Mouse (Mus musculus): ENCODE data around the gene Runx1. TPM values are rescaled to one million over a fixed set of nuclear protein-coding genes. Genes with fewer than 3 reads are reported as not detected.

Gene Runx1
- polyA plus RNA-seq, 2 experiments: 3.0 to 4.4 TPM

DNA sequence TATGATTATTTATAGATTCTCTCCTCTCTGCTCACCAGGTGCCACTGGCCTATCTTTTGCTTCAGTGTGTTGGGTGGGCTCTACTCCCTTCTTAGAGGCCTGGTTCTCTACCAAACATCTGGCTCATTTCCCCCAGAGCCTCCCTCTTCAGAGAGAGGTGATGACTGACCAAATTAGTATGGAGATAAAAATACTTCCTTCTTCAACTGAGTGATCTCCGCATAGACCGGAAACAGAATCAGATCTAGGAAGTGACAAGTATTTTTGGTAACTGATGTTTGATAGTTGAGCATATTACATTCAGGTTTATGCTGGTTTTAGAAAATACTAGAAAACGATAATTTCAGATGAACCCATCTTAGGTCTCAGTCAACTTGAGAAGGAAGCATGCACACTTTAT lies 101.4 kb downstream of the Runx1 start:
- H3K27me3 ChIP-seq (ENCODE audit: control insufficient read depth, insufficient read depth, low read length): no peaks in the 10 kb centered on the region
- H3K27ac ChIP-seq: no peak overlapping the region
- DNase-seq (ENCODE audit: low read depth in 3 of 3, low spot score in 3 of 3) (no peak), ATAC-seq (ENCODE audit: insufficient read depth) (no peak)
- no peak for TF ChIP-seq CTCF (IDR thresholded peaks at IDR 0.05; ENCODE audit: low read depth)
- H3K36me3 ChIP-seq (replicated peaks; ENCODE audit: control insufficient read depth, insufficient read depth, low read depth): no peaks in the 10 kb centered on the region
- H3K9me3 ChIP-seq (ENCODE audit: control insufficient read depth, low read length): no peaks in the 10 kb centered on the region
- H3K4me2 ChIP-seq (ENCODE audit: low read depth): no peak overlapping the region
- no peak overlapping the region for H3K4me3 ChIP-seq (ENCODE audit: insufficient read depth in 1 of 2, low read depth in 2 of 2, low read length in 2 of 2)
- no peaks in the 10 kb centered on the region; a peak in 2 of 4 replicates for H3K4me1 ChIP-seq (replicated peaks; ENCODE audit: control insufficient read depth in 2 of 2, insufficient read depth in 2 of 2, low read length in 1 of 2)
- WGBS (ENCODE audit: insufficient replicate concordance): 15% methylated on average over 3 of the region's 3 CpGs
- no peak overlapping the region for H3K9ac ChIP-seq (replicated peaks)

DNA sequence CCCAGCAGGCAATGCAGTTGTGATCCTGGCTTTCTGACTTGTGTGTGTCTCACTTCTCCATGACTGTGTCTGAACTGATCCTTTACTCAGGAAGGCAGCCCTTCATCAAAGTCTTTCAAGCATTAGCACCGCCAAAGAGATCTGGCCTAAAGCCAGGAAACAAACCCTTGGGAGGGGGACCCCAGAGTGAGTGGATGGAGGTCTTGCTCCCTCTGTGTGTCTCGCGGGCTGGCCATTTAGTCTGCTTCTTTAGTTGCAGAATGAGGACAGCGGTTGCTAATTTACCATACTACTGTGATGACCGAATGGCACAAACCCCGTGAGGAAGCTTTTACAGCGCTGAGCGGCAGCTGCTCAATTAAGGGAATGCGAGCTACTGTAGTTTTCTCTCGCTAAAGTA lies 105.3 kb downstream of the Runx1 start:
- H3K4me3 ChIP-seq (ENCODE audit: insufficient read depth in 1 of 2, low read depth in 2 of 2, low read length in 2 of 2): no peak overlapping the region
- H3K27ac ChIP-seq: no peak overlapping the region
- ATAC-seq (ENCODE audit: insufficient read depth): no peak
- no peaks in the 10 kb centered on the region for H3K36me3 ChIP-seq (replicated peaks; ENCODE audit: control insufficient read depth, insufficient read depth, low read depth)
- DNase-seq (ENCODE audit: low read depth in 3 of 3, low spot score in 3 of 3): no peak
- WGBS (ENCODE audit: insufficient replicate concordance): 81% methylated on average over 10 of the region's 10 CpGs
- H3K27me3 ChIP-seq (ENCODE audit: control insufficient read depth, insufficient read depth, low read length): no peaks in the 10 kb centered on the region
- H3K9me3 ChIP-seq (ENCODE audit: control insufficient read depth, low read length): no peaks in the 10 kb centered on the region
- H3K4me2 ChIP-seq (ENCODE audit: low read depth): no peak overlapping the region
- peaks cover 11 to 23% of the 10 kb centered on the region in 2 experiments for H3K4me1 ChIP-seq (replicated peaks; ENCODE audit: control insufficient read depth in 2 of 2, insufficient read depth in 2 of 2, low read length in 1 of 2)
- no peak overlapping the region for H3K9ac ChIP-seq (replicated peaks)
- TF ChIP-seq EP300 (IDR thresholded peaks at IDR 0.05; ENCODE audit: low read depth): no peak
- no peak for TF ChIP-seq CTCF (IDR thresholded peaks at IDR 0.05; ENCODE audit: low read depth)

DNA sequence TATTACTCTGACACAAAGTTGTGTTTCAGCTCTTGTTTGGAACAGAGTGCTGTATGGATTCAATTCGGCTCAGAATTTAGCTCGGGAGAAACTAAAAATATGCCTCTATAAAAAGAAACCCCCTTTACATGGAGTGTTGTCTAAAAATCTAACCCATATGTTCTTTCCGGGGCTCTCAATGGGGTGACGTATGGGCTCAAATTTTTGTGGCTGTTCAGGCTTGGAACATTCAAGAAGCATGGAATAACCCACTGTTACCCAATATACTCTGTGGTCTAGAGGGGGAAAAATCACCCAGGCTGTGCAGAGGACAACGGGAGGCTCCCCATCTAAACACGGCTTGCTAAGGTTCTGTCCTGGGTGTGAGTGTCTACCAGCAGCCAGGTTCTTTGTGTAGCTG lies 106.2 kb downstream of the Runx1 start:
- Histone ChIP-seq H3K9ac (replicated peaks) (no peak overlapping the region), H3K27ac (no peak overlapping the region), H3K9me3 (ENCODE audit: control insufficient read depth, low read length) (no peaks in the 10 kb centered on the region), H3K27me3 (ENCODE audit: control insufficient read depth, insufficient read depth, low read length) (no peaks in the 10 kb centered on the region), H3K4me2 (ENCODE audit: low read depth) (no peak overlapping the region), H3K4me1 (replicated peaks; ENCODE audit: control insufficient read depth in 2 of 2, insufficient read depth in 2 of 2, low read length in 1 of 2) (peaks cover 20 to 33% of the 10 kb centered on the region in 2 experiments), H3K4me3 (ENCODE audit: insufficient read depth in 1 of 2, low read depth in 2 of 2, low read length in 2 of 2) (no peak overlapping the region), H3K36me3 (replicated peaks; ENCODE audit: control insufficient read depth, insufficient read depth, low read depth) (no peaks in the 10 kb centered on the region)
- WGBS (ENCODE audit: insufficient replicate concordance): 80% methylated on average over 6 of the region's 6 CpGs
- ATAC-seq (ENCODE audit: insufficient read depth) (no peak), DNase-seq (ENCODE audit: low read depth in 3 of 3, low spot score in 3 of 3) (no peak)
- no peak for TF ChIP-seq EP300 (IDR thresholded peaks at IDR 0.05; ENCODE audit: low read depth)

DNA sequence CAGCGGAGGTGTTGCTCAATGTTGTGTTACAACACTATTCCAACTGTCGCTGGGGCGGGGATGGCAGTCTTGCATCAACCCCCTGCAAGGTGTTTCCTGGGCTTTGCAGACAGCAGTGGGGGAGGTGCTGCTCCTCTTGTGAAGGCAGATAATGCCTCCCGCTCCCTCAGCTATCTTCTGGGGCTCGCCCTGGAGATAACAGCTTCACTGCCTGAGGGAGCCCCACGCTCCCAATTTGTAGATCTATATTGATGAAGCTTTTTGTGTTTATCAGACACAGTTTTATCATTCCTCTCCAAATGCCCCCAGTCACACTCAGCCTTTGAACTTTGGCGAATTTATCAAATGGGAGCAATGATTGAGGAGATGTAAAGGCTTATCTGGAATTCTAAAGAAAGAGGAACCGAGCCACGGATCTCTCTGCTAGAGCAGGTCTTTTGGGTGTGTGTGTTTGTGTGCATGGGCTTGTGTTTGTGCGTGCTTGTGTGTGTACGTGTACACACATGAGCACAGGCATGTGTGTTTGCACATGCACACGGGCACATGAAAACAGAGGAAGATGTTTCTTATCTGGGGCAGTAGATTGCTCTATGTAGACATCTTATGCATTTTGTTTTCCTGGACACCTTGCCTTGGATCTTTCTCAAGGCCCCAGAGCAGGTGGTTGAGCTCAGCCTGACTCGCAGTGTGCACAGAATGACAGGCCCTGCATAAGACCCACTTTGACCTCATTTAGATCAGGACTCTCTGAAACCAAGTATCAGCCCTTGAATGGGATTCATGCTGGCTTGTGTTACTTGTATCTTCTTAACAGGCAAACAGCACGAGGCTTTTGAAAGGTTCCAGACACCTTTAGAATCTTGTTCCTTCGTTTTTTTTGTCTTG lies 110.1 kb downstream of the Runx1 start:
- H3K36me3 ChIP-seq (replicated peaks; ENCODE audit: control insufficient read depth, insufficient read depth, low read depth): no peaks in the 10 kb centered on the region
- peaks cover 45 to 64% of the 10 kb centered on the region in 2 experiments for H3K4me1 ChIP-seq (replicated peaks; ENCODE audit: control insufficient read depth in 2 of 2, insufficient read depth in 2 of 2, low read length in 1 of 2)
- no peak for TF ChIP-seq CTCF (IDR thresholded peaks at IDR 0.05; ENCODE audit: low read depth)
- TF ChIP-seq EP300 (IDR thresholded peaks at IDR 0.05; ENCODE audit: low read depth): peak; percentile 96
- no peaks in the 10 kb centered on the region for H3K27me3 ChIP-seq (ENCODE audit: control insufficient read depth, insufficient read depth, low read length)
- ATAC-seq (ENCODE audit: insufficient read depth): peak; percentile 95
- DNase-seq (ENCODE audit: low read depth in 3 of 3, low spot score in 3 of 3): peak; percentile 82 to 87 (median 85)
- H3K4me3 ChIP-seq (ENCODE audit: insufficient read depth in 1 of 2, low read depth in 2 of 2, low read length in 2 of 2): peak overlapping the region; percentile 26 to 30; a peak in 3 of 4 replicates
- peak overlapping the region; percentile 71 for H3K27ac ChIP-seq
- WGBS (ENCODE audit: insufficient replicate concordance): 3% methylated on average over 15 of the region's 15 CpGs
- peak overlapping the region; percentile 68 for H3K4me2 ChIP-seq (ENCODE audit: low read depth)
- H3K9me3 ChIP-seq (ENCODE audit: control insufficient read depth, low read length): no peaks in the 10 kb centered on the region
- peak overlapping the region; percentile 34 for H3K9ac ChIP-seq (replicated peaks)

DNA sequence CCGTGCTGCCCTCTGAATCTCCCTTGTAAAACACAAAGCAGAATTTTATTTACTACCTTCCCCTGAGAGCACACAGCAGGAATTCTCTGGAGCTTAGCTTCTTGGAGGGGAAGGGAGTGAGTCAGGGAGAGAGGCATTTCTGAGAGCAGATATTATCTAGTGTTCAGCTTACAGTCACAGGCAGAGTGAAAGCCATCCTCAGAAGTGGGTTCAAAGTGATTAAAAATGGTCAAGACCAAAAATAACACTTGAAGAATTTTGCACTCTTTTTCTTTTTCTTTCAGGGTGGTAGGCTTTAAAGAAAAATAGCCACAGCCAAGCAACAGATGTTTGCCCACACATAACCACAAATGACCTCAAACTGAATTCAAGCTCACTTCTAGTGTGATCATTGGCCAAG lies 115.8 kb downstream of the Runx1 start:
- H3K9me3 ChIP-seq (ENCODE audit: control insufficient read depth, low read length): no peaks in the 10 kb centered on the region
- no peak for DNase-seq (ENCODE audit: low read depth in 3 of 3, low spot score in 3 of 3)
- no peak for TF ChIP-seq EP300 (IDR thresholded peaks at IDR 0.05; ENCODE audit: low read depth)
- TF ChIP-seq CTCF (IDR thresholded peaks at IDR 0.05; ENCODE audit: low read depth): no peak
- H3K36me3 ChIP-seq (replicated peaks; ENCODE audit: control insufficient read depth, insufficient read depth, low read depth): no peaks in the 10 kb centered on the region
- WGBS (ENCODE audit: insufficient replicate concordance): 34% methylated on average over 1 of the region's 1 CpGs
- H3K4me1 ChIP-seq (replicated peaks; ENCODE audit: control insufficient read depth in 2 of 2, insufficient read depth in 2 of 2, low read length in 1 of 2): peaks cover 39 to 62% of the 10 kb centered on the region in 2 experiments
- H3K4me3 ChIP-seq (ENCODE audit: insufficient read depth in 1 of 2, low read depth in 2 of 2, low read length in 2 of 2): no peak overlapping the region
- H3K27me3 ChIP-seq (ENCODE audit: control insufficient read depth, insufficient read depth, low read length): no peaks in the 10 kb centered on the region
- no peak for ATAC-seq (ENCODE audit: insufficient read depth)
- no peak overlapping the region for H3K9ac ChIP-seq (replicated peaks)
- H3K27ac ChIP-seq: no peak overlapping the region
- H3K4me2 ChIP-seq (ENCODE audit: low read depth): no peak overlapping the region

All from liver, embryonic 14.5 days (tissue).